Mouse (Mus musculus) neural tube, embryonic 14.5 days (tissue): ENCODE measurements around the gene Rab5b. TPM values are rescaled to one million over a fixed set of nuclear protein-coding genes. Genes with fewer than 3 reads are reported as not detected.
A peak's percentile ranks its signal among the peaks of the same experiment; 100 is the strongest.
"Not testable (repeated sequence)": the region's sequence is repeated elsewhere in the genome, so short reads cannot be mapped to it uniquely, and the experiment has no call there.

Experiments used
- ATAC-seq: fragments of 200-750 bp; cut with Nextera tagmentation; 2 replicates; pipeline ENCODE4 v1.8.0; 2017; ENCODE audit warnings: low read depth, mild to moderate bottlenecking, moderate TSS enrichment, moderate library complexity
- H3K27ac ChIP-seq: fragments of 300-500 bp; sonication (generic); 2 replicates; pipeline ENCODE4 v1.5.1; 2014; ENCODE audit warnings: low read depth, mild to moderate bottlenecking, control low read depth, low read length, moderate library complexity, mixed read lengths
- H3K27me3 ChIP-seq: fragments of 300-500 bp; sonication (generic); 2 replicates; pipeline ENCODE4 v1.6.1; 2014; ENCODE audit warnings: low read length; ENCODE audit not compliant: control insufficient read depth, insufficient read depth
- H3K36me3 ChIP-seq: fragments of 300-500 bp; sonication (generic); 2 replicates; pipeline ENCODE4 v1.6.1; 2014; ENCODE audit warnings: low read length, mixed read lengths; ENCODE audit not compliant: control insufficient read depth, insufficient read depth
- H3K4me1 ChIP-seq: fragments of 300-500 bp; sonication (generic); 2 replicates; pipeline ENCODE4 v1.6.1; 2014; ENCODE audit warnings: low read length; ENCODE audit not compliant: control insufficient read depth, insufficient read depth
- H3K4me2 ChIP-seq: fragments of 300-500 bp; sonication (generic); 2 replicates; pipeline ENCODE4 v1.6.1; 2014; ENCODE audit warnings: mild to moderate bottlenecking, low read depth, low read length, control low read depth
- H3K4me3 ChIP-seq: fragments of 300-500 bp; sonication (generic); 2 replicates; pipeline ENCODE4 v1.5.1; 2014; ENCODE audit warnings: low read depth, low read length, control low read depth, mixed read lengths
- H3K9ac ChIP-seq: fragments of 300-500 bp; sonication (generic); replicated peaks from 2 replicates; pipeline ENCODE4 v1.6.1; 2014; ENCODE audit warnings: low read depth, mild to moderate bottlenecking, control low read depth, low read length, mixed read lengths
- H3K9me3 ChIP-seq: fragments of 300-500 bp; sonication (generic); 2 replicates; pipeline ENCODE4 v1.6.1; 2016; ENCODE audit warnings: low read length; ENCODE audit not compliant: control insufficient read depth
- WGBS: fragments of 180-500 bp; shearing (Covaris S2); extraction: QIAGEN DNeasy Blood & Tissue Kit; methylation state at CpG from one replicate; pipeline ENCODE4 v1.1.7; 2014; 5-methylcytosine and 5-hydroxymethylcytosine counted together
- polyA plus RNA-seq: library from polyadenylated mRNA; unstranded; fragments of >200 nt; fragmentation: Nextera tagmentation; extraction: Ambion mirVana; gene quantifications from 2 replicates; pipeline ENCODE4 v1.2.1, GENCODE M21; 2014

Gene Rab5b
- polyA plus RNA-seq, 1 experiment from 2014 or later: 87.4 TPM

DNA sequence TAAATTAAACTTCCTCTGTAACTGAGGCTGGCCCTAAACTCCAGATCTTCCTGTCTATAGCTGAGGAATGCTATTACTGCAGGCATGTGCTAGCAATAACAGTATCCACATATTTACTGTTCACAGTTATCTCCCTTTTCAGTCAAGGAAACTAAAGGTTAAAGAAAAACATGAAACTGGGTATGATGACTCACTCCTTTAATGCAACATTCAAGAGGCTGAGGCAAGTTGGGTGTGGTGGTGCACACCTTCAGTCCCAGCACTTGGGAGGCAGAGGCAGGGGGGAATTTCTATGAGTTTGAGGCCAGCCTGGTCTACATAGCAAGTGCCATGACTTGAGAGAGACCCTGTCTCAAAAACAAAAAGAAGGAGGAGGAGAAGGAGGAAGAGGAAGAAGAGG lies 35.9 kb upstream of the Rab5b start:
- Histone ChIP-seq H3K27me3 (no peaks in the 10 kb centered on the region), H3K4me3 (no peak overlapping the region), H3K27ac (no peak overlapping the region), H3K9me3 (no peaks in the 10 kb centered on the region), H3K4me1 (no peaks in the 10 kb centered on the region), H3K9ac (no peak overlapping the region), H3K4me2 (no peak overlapping the region), H3K36me3 (no peaks in the 10 kb centered on the region)
- ATAC-seq: no peak

- Histone ChIP-seq H3K4me2 (no peak overlapping the region; the same call in 1 of the 2 replicates), H3K9ac (no peak overlapping the region), H3K4me3 (no peak overlapping the region), H3K9me3 (no peaks in the 10 kb centered on the region), H3K27ac (no peak overlapping the region), H3K36me3 (no peaks in the 10 kb centered on the region), H3K4me1 (no peaks in the 10 kb centered on the region), H3K27me3 (no peaks in the 10 kb centered on the region)
- ATAC-seq: peak; percentile 28; the same call in 1 of the 2 replicates
- WGBS: 18% methylated on average over 10 of the region's 10 CpGs
Measured at GRCm38 (mm10) chr10:128731002-128731433, 35.0 kb upstream of the Rab5b start.

DNA sequence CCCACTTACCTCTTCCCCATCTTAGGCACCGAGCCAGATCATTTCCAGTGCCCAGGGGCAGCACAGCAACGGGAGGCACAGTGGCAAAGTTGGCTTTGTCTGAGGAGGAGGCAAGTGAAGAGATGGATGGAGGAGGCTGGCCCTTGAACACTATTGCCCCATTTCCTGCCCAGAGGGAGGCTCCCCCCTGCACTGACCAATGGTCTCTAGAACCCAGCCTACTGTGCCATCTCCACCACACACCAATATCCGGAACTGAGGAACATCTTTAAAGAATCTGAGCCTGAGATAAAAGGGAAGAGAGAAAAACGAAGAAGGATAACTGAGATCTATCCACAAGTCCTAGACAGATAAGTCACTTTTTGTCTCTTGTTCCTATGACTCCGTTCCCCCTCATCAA lies 32.0 kb upstream of the Rab5b start:
- Histone ChIP-seq H3K36me3 (no peaks in the 10 kb centered on the region), H3K4me2 (no peak overlapping the region), H3K4me3 (no peak overlapping the region), H3K9ac (no peak overlapping the region), H3K9me3 (no peaks in the 10 kb centered on the region), H3K27ac (no peak overlapping the region), H3K27me3 (no peaks in the 10 kb centered on the region), H3K4me1 (no peaks in the 10 kb centered on the region)
- WGBS: 84% methylated on average over 5 of the region's 5 CpGs
- no peak for ATAC-seq

GRCm38 (mm10) chr10:128725466-128725865 lies 29.4 kb upstream of the Rab5b start:
- H3K9me3 ChIP-seq, H3K9ac ChIP-seq, H3K4me2 ChIP-seq, H3K36me3 ChIP-seq, ATAC-seq, H3K27me3 ChIP-seq, H3K27ac ChIP-seq, H3K4me3 ChIP-seq, H3K4me1 ChIP-seq: not testable (repeated sequence)
- WGBS: 94% methylated on average over 3 of the region's 4 CpGs

DNA sequence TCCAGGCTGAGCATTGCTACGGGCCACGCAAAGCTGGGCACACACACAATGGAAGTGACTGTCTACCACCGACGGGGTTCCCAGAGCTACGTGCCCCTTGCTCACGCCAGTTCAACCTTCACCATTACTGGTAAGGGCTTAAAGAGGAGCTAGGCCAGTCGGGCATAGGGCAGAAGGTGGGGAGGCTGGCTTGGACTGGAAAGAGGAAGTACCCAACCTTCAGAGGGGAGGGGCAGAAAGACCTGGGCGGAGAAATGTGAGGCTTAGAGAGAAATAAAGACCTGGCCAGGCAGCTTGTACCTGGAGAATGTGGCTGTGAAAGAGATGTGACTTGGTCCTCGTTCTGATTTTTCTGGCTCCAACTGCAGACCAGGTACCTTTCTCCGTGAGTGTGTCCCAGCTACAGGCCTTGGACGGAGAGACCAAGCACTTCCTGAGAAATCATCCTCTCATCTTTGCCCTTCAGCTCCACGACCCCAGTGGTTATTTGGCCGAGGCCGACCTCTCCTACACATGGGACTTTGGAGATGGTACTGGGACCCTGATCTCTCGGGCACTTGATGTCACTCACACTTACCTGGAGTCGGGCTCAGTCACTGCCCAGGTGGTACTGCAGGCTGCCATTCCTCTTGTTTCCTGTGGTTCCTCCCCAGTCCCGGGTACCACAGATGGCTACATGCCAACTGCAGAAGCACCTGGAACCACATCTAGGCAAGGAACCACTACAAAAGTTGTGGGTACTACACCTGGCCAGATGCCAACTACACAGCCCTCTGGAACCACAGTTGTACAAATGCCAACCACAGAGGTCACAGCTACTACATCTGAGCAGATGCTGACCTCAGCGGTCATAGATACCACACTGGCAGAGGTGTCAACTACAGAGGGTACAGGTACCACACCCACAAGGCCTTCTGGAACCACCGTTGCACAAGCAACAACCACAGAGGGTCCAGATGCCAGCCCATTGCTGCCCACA lies 19.8 kb upstream of the Rab5b start:
- Histone ChIP-seq H3K4me1 (no peaks in the 10 kb centered on the region), H3K27me3 (no peaks in the 10 kb centered on the region), H3K4me3 (no peak overlapping the region), H3K36me3 (no peaks in the 10 kb centered on the region), H3K9me3 (no peaks in the 10 kb centered on the region), H3K4me2 (no peak overlapping the region), H3K27ac (no peak overlapping the region), H3K9ac (no peak overlapping the region)
- WGBS: 88% methylated on average over 19 of the region's 19 CpGs
- ATAC-seq: no peak

- not testable (repeated sequence) for H3K9ac ChIP-seq, H3K4me1 ChIP-seq, ATAC-seq, H3K36me3 ChIP-seq, H3K4me3 ChIP-seq, H3K27me3 ChIP-seq, H3K27ac ChIP-seq, H3K4me2 ChIP-seq, H3K9me3 ChIP-seq
- WGBS: 93% methylated on average over 7 of the region's 7 CpGs
Measured at GRCm38 (mm10) chr10:128711318-128711717, 15.3 kb upstream of the Rab5b start.

DNA sequence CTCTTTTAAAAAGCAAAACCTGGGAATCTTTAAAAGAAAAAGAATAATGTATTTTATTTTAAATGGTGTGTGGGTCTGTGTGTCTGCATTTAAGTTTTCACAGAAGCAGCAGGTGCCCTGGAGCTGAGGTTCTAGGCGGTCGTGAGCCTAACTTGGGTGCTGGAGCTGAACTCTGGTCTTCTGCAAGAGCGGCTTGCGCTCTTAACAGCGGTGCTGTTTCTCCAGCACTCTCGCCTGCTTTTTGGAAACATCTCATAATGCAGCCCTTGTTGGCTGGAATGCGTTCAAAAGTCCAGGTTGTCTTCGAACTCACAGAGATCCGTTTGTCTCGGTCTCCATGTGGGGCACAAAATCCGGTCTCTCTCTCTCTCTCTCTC lies 9.2 kb upstream of the Rab5b start:
- Histone ChIP-seq H3K4me3 (peak overlapping the region; percentile 65), H3K9me3 (no peaks in the 10 kb centered on the region), H3K27me3 (no peaks in the 10 kb centered on the region), H3K4me1 (0 out of 2 replicates have a peak, but pooled peaks cover 4% of the 10 kb centered on the region), H3K36me3 (no peaks in the 10 kb centered on the region), H3K27ac (no peak overlapping the region; the same call in 1 of the 2 replicates), H3K9ac (no peak overlapping the region; the same call in 1 of the 2 replicates), H3K4me2 (peak overlapping the region; percentile 89)
- WGBS: 8% methylated on average over 11 of the region's 11 CpGs
- ATAC-seq: peak; percentile 45

- H3K27me3 ChIP-seq: no peaks in the 10 kb centered on the region
- H3K9me3 ChIP-seq: no peaks in the 10 kb centered on the region
- H3K4me1 ChIP-seq: 0 out of 2 replicates have a peak, but pooled peaks cover 4% of the 10 kb centered on the region
- under 1% methylated on average over 60 of the region's 62 CpGs for WGBS
- ATAC-seq: peak; percentile 93
- peak within 1 kb of the TSS; percentile 89 for H3K4me2 ChIP-seq
- H3K27ac ChIP-seq: peak within 1 kb of the TSS; percentile 64
- no peaks in the 10 kb centered on the region for H3K36me3 ChIP-seq
- H3K4me3 ChIP-seq: peak within 1 kb of the TSS; percentile 65
- H3K9ac ChIP-seq: peak within 1 kb of the TSS; percentile 52
Measured at GRCm38 (mm10) chr10:128704491-128705316, 8.6 kb upstream of the Rab5b start, which contains the start of gene Cdk2. TSS of gene Cdk2 (minus strand) at chr10:128705031.
